Comparison of ENCODE assay signal across 8 mouse cellular contexts in the genomic region with DNA sequence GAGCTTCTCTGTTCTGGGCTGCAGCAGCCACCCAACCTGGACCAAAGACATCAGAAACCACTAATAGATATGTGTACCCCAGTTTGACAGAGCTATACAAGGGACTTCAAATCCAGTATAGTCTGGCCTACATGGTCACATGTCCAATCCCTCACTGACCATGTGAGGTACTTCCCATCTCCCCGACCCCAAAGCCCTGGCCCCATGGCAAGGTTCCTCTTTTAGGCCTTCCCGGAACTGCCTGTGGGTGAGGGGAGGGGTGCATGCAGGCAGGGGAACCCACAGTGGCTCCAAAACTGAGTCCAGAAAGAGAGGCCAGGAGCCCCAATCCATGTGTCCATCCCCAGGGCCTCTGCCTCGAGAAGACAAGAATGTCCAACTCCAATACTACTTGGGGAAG. TPM values are rescaled to one million over a fixed set of nuclear protein-coding genes. Genes with fewer than 3 reads are reported as not detected.
A peak's percentile ranks its signal among the peaks of the same experiment; 100 is the strongest.
DNase-seq lines count a peak whose midpoint lies in the region; ATAC-seq and TF ChIP-seq lines count a peak whose summit lies in the region.

No protein-coding gene starts in this region.

- WGBS in heart, embryonic 10.5 days = 73% methylated on average over 3 of the region's 3 CpGs
- WGBS in heart, embryonic 12.5 days = 59% methylated on average over 3 of the region's 3 CpGs

- H3K4me2 ChIP-seq in heart, embryonic 12.5 days = no peak overlapping the region

- H3K36me3 ChIP-seq in heart, embryonic 10.5 days = peaks cover 51% of the 10 kb centered on the region
- peaks cover 52% of the 10 kb centered on the region for H3K36me3 ChIP-seq in G1E (replicated peaks)
- peaks cover 40% of the 10 kb centered on the region for H3K36me3 ChIP-seq in heart, embryonic 12.5 days

- ATAC-seq in G1E (ENCODE audit: extremely low read depth, insufficient number of reproducible peaks, low FRiP score, poor library complexity, severe bottlenecking) = peak; percentile 54
- ATAC-seq in heart, embryonic 12.5 days (ENCODE audit: insufficient number of reproducible peaks, low FRiP score) = no peak

- H3K9ac ChIP-seq in heart, embryonic 12.5 days = no peak overlapping the region

- intact Hi-C loops in left cerebral cortex, postnatal 10 days (cut with DNase I) = no loop called here

- no peaks in the 10 kb centered on the region for H3K27me3 ChIP-seq in heart, embryonic 10.5 days (ENCODE audit: insufficient read depth, poor library complexity, severe bottlenecking)
- H3K27me3 ChIP-seq in G1E (ENCODE audit: insufficient read depth, low read length) = peaks cover 16% of the 10 kb centered on the region
- H3K27me3 ChIP-seq in heart, embryonic 12.5 days (replicated peaks) = no peaks in the 10 kb centered on the region

- TF ChIP-seq CTCF in G1E (IDR thresholded peaks at IDR 0.05; ENCODE audit: low read depth, low read length) = no peak

- H3K27ac ChIP-seq in heart, embryonic 10.5 days = peak overlapping the region; percentile 67
- peak overlapping the region; percentile 20; the same call in 1 of the 2 replicates for H3K27ac ChIP-seq in heart, embryonic 12.5 days (ENCODE audit: poor library complexity, severe bottlenecking)

- DNase-seq in heart, embryonic 10.5 days (ENCODE audit: low spot score) = no peak
- DNase-seq in heart, postnatal 4 days = no peak
- peak; percentile 70 for DNase-seq in G1E (ENCODE audit: low spot score)
- peak; percentile 70 for DNase-seq in lung, postnatal 25 days (ENCODE audit: low spot score)
- DNase-seq in embryo, embryonic 9.5 days (ENCODE audit: extremely low spot score) = no peak
- DNase-seq in T-cell, adult 2 months (ENCODE audit: low spot score) = no peak
- no peak for DNase-seq in left cerebral cortex, postnatal 10 days (ENCODE audit: extremely low spot score in 1 of 2, low spot score in 2 of 2)

- no peaks in the 10 kb centered on the region for H3K9me3 ChIP-seq in heart, embryonic 10.5 days
- no peaks in the 10 kb centered on the region for H3K9me3 ChIP-seq in G1E (replicated peaks)
- H3K9me3 ChIP-seq in heart, embryonic 12.5 days (replicated peaks) = no peaks in the 10 kb centered on the region

- H3K4me3 ChIP-seq in heart, embryonic 10.5 days = no peak overlapping the region
- H3K4me3 ChIP-seq in G1E (ENCODE audit: low read depth, low read length) = peak overlapping the region; percentile 18; the same call in 1 of the 2 replicates
- H3K4me3 ChIP-seq in heart, embryonic 12.5 days = no peak overlapping the region

- peaks cover 81% of the 10 kb centered on the region for H3K4me1 ChIP-seq in heart, embryonic 10.5 days
- H3K4me1 ChIP-seq in G1E (ENCODE audit: insufficient read depth, low read depth, low read length) = peaks cover 65% of the 10 kb centered on the region
- peaks cover 74% of the 10 kb centered on the region for H3K4me1 ChIP-seq in heart, embryonic 12.5 days (replicated peaks)

RNA-seq across cellular contexts. Expression of a gene that starts 6.8 kb away (rescaled TPM):
- polyA plus RNA-seq in heart, embryonic 10.5 days (2016; fragmentation: Nextera tagmentation; extraction: Ambion mirVana) = 23.5 and 32.9 TPM in 2 replicates
- 10 to 100 TPM; 83.0 to 90.4 TPM for total RNA-seq in heart, postnatal 4 days (2021)
- total RNA-seq in G1E (2014; fragmentation: Nextera tagmentation) = 68.7 and 71.0 TPM in 2 replicates
- total RNA-seq in G1E (2017) = 8.0 and 9.8 TPM in 2 replicates
- polyA plus RNA-seq in G1E (2012) = 99.4 and 100 TPM in 2 replicates
- polyA plus RNA-seq in heart, embryonic 12.5 days (2016; fragmentation: Nextera tagmentation; extraction: Ambion mirVana) = 36.3 and 38.0 TPM in 2 replicates
- total RNA-seq in left cerebral cortex, postnatal 10 days (2021) = 100 to 1,000 TPM; 319 to 338 TPM

RNA-seq across cellular contexts. Expression of a gene that starts 35.0 kb away (rescaled TPM):
- polyA plus RNA-seq in heart, embryonic 10.5 days (2016; fragmentation: Nextera tagmentation; extraction: Ambion mirVana) = 3.8 and 4.7 TPM in 2 replicates
- total RNA-seq in heart, postnatal 4 days (2021) = 10 to 100 TPM; 11.6 to 12.1 TPM
- total RNA-seq in G1E (2014; fragmentation: Nextera tagmentation) = 3.1 and 4.3 TPM in 2 replicates
- total RNA-seq in G1E (2017) = 11.4 and 15.2 TPM in 2 replicates
- polyA plus RNA-seq in G1E (2012) = 11.2 and 12.0 TPM in 2 replicates
- polyA plus RNA-seq in heart, embryonic 12.5 days (2016; fragmentation: Nextera tagmentation; extraction: Ambion mirVana) = 2.9 and 4.3 TPM in 2 replicates
- 10 to 100 TPM; 18.7 to 25.8 TPM for total RNA-seq in left cerebral cortex, postnatal 10 days (2021)

Comparison
In these comparisons a context has a peak if more than half of its experiments do, and no peak if none do; other contexts are left out.
1. DNase-seq: peak in G1E (single experiment) and lung, postnatal 25 days (single experiment); none in heart, embryonic 10.5 days (single experiment), heart, postnatal 4 days (single experiment), embryo, embryonic 9.5 days (single experiment), T-cell, adult 2 months (single experiment) and left cerebral cortex, postnatal 10 days (0 of 2).